Mouse (Mus musculus) splenic B cell, adult 2 months (primary cell): ENCODE data around the gene Ugcg.

Source experiments
- DNase-seq: peaks from one replicate; pipeline ENCODE4 v3.0.0-alpha.2; 2011; ENCODE audit warnings: low read depth, low spot score
- H3K27me3 ChIP-seq: 2 replicates; pipeline ENCODE4 v1.6.1; 2012; ENCODE audit warnings: mild to moderate bottlenecking, low read length, moderate library complexity, mixed read lengths; ENCODE audit not compliant: control insufficient read depth, poor library complexity, insufficient read depth, severe bottlenecking
- H3K36me3 ChIP-seq: 2 replicates; pipeline ENCODE4 v1.6.1; 2012; ENCODE audit warnings: mild to moderate bottlenecking, low read length, moderate library complexity, mixed read lengths; ENCODE audit not compliant: control insufficient read depth, poor library complexity, insufficient read depth, severe bottlenecking

Gene Ugcg

GRCm38 (mm10) chr4:59188802-59189545, at the start of gene Ugcg:
Gene Ugcg, plus strand, starts transcription at chr4:59189257.
- no peaks in the 10 kb centered on the region for H3K27me3 ChIP-seq
- DNase-seq = peak; percentile 81
- no peaks in the 10 kb centered on the region for H3K36me3 ChIP-seq

GRCm38 (mm10) chr4:59149043-59149442, 40.0 kb upstream of the Ugcg start:
- H3K36me3 ChIP-seq = no peaks in the 10 kb centered on the region
- DNase-seq = no peak

GRCm38 (mm10) chr4:59150907-59151306, 38.1 kb upstream of the Ugcg start:
- Histone ChIP-seq H3K27me3 (no peaks in the 10 kb centered on the region), H3K36me3 (no peaks in the 10 kb centered on the region)
- DNase-seq = peak; percentile 9

More at GRCm38 (mm10) chr4:59149043-59149442, 40.0 kb upstream of the Ugcg start:
- H3K27me3 ChIP-seq = no peaks in the 10 kb centered on the region

- Histone ChIP-seq H3K36me3 (no peaks in the 10 kb centered on the region), H3K27me3 (no peaks in the 10 kb centered on the region)
- DNase-seq = peak; percentile 10
These were observed 37.1 kb upstream of the Ugcg start for GRCm38 (mm10) chr4:59151953-59152352.

GRCm38 (mm10) chr4:59156897-59157592, 32.0 kb upstream of the Ugcg start:
- Histone ChIP-seq H3K27me3 (no peaks in the 10 kb centered on the region), H3K36me3 (no peaks in the 10 kb centered on the region)
- no peak for DNase-seq

- DNase-seq = no peak
- no peaks in the 10 kb centered on the region for H3K27me3 ChIP-seq
- H3K36me3 ChIP-seq = no peaks in the 10 kb centered on the region
These were observed 31.4 kb upstream of the Ugcg start for GRCm38 (mm10) chr4:59157654-59158053.

- Histone ChIP-seq H3K36me3 (no peaks in the 10 kb centered on the region), H3K27me3 (no peaks in the 10 kb centered on the region)
- DNase-seq = no peak
These were observed 28.8 kb upstream of the Ugcg start for GRCm38 (mm10) chr4:59160289-59160688.

- no peak for DNase-seq
- H3K27me3 ChIP-seq = no peaks in the 10 kb centered on the region
- no peaks in the 10 kb centered on the region for H3K36me3 ChIP-seq
These were observed 27.9 kb upstream of the Ugcg start for GRCm38 (mm10) chr4:59160959-59161670.

- H3K27me3 ChIP-seq = no peaks in the 10 kb centered on the region
These were observed 25.0 kb upstream of the Ugcg start for GRCm38 (mm10) chr4:59164034-59164433.

GRCm38 (mm10) chr4:59167251-59167847, 21.7 kb upstream of the Ugcg start:
- H3K36me3 ChIP-seq = no peaks in the 10 kb centered on the region
- no peaks in the 10 kb centered on the region for H3K27me3 ChIP-seq
- DNase-seq = no peak

More at GRCm38 (mm10) chr4:59164034-59164433, 25.0 kb upstream of the Ugcg start:
- DNase-seq = no peak
- no peaks in the 10 kb centered on the region for H3K36me3 ChIP-seq

GRCm38 (mm10) chr4:59169981-59170380, 19.1 kb upstream of the Ugcg start:
- H3K36me3 ChIP-seq = no peaks in the 10 kb centered on the region
- no peaks in the 10 kb centered on the region for H3K27me3 ChIP-seq
- DNase-seq = no peak

- no peaks in the 10 kb centered on the region for H3K27me3 ChIP-seq
- no peak for DNase-seq
- H3K36me3 ChIP-seq = no peaks in the 10 kb centered on the region
These were observed 16.4 kb upstream of the Ugcg start for GRCm38 (mm10) chr4:59172616-59173015.

- Histone ChIP-seq H3K36me3 (no peaks in the 10 kb centered on the region), H3K27me3 (no peaks in the 10 kb centered on the region)
- no peak for DNase-seq
These were observed 15.7 kb upstream of the Ugcg start for GRCm38 (mm10) chr4:59173181-59173922.

GRCm38 (mm10) chr4:59175003-59175402, 14.1 kb upstream of the Ugcg start:
- H3K27me3 ChIP-seq = no peaks in the 10 kb centered on the region
- DNase-seq = no peak
- H3K36me3 ChIP-seq = no peaks in the 10 kb centered on the region
